Mouse (Mus musculus) limb, embryonic 11.5 days (tissue): ENCODE results near the gene Il7r. TPM values are rescaled to one million over a fixed set of nuclear protein-coding genes. Genes with fewer than 3 reads are reported as not detected.

Experiments
- ATAC-seq: fragments of 200-750 bp; cut with Nextera tagmentation; 2 replicates; pipeline ENCODE4 v1.8.0; 2017; ENCODE audit warnings: low read depth; ENCODE audit not compliant: insufficient number of reproducible peaks, low FRiP score, low TSS enrichment
- DNase-seq: peaks from one replicate; pipeline ENCODE4 v3.0.0-alpha.2; 2015; ENCODE audit warnings: low spot score
- H3K27ac ChIP-seq: fragments of 300-500 bp; sonication (generic); replicated peaks from 2 replicates; pipeline ENCODE4 v1.5.1; 2014; ENCODE audit warnings: low read depth, mild to moderate bottlenecking, low read length
- H3K27me3 ChIP-seq: fragments of 300-500 bp; sonication (generic); 2 replicates; pipeline ENCODE4 v1.6.1; 2014; ENCODE audit warnings: mild to moderate bottlenecking, low read length, mixed read lengths; ENCODE audit not compliant: control insufficient read depth, insufficient read depth
- H3K36me3 ChIP-seq: fragments of 300-500 bp; sonication (generic); 2 replicates; pipeline ENCODE4 v1.6.1; 2014; ENCODE audit warnings: mild to moderate bottlenecking, low read length, moderate library complexity, mixed read lengths; ENCODE audit not compliant: control insufficient read depth, insufficient read depth
- H3K4me1 ChIP-seq: fragments of 300-500 bp; sonication (generic); 2 replicates; pipeline ENCODE4 v1.6.1; 2014; ENCODE audit warnings: low read length, mixed read lengths; ENCODE audit not compliant: control insufficient read depth, insufficient read depth
- H3K4me2 ChIP-seq: fragments of 300-500 bp; sonication (generic); 2 replicates; pipeline ENCODE4 v1.6.1; 2014; ENCODE audit warnings: low read depth, mild to moderate bottlenecking, moderate library complexity; ENCODE audit not compliant: severe bottlenecking
- H3K4me3 ChIP-seq: fragments of 300-500 bp; sonication (generic); 2 replicates; pipeline ENCODE4 v1.5.1; 2014; ENCODE audit warnings: low read depth, low read length
- H3K9ac ChIP-seq: fragments of 300-500 bp; sonication (generic); 2 replicates; pipeline ENCODE4 v1.6.1; 2014; ENCODE audit warnings: mild to moderate bottlenecking, low read length
- H3K9me3 ChIP-seq: fragments of 300-500 bp; sonication (generic); 2 replicates; pipeline ENCODE4 v1.6.1; 2016; ENCODE audit warnings: low read length; ENCODE audit not compliant: control insufficient read depth
- WGBS: fragments of 180-500 bp; shearing (Covaris S2); extraction: QIAGEN DNeasy Blood & Tissue Kit; methylation state at CpG from one replicate; pipeline ENCODE4 v1.1.7; 2014; 5-methylcytosine and 5-hydroxymethylcytosine counted together
- polyA plus RNA-seq: library from polyadenylated mRNA; unstranded; fragments of >200 nt; fragmentation: Nextera tagmentation; extraction: Ambion mirVana; gene quantifications from 2 replicates; pipeline ENCODE4 v1.2.1, GENCODE M21; 2014

Il7r gene
- polyA plus RNA-seq, 1 experiment from 2014 or later = 0.12 TPM

GRCm38 (mm10) chr15:9463521-9464027 lies 66.4 kb downstream of the Il7r start:
- no peak for DNase-seq
- no peak overlapping the region for H3K9ac ChIP-seq
- no peaks in the 10 kb centered on the region for H3K36me3 ChIP-seq

More at GRCm38 (mm10) chr15:9463521-9464027, 66.4 kb downstream of the Il7r start:
- ATAC-seq = no peak
- Histone ChIP-seq H3K4me1 (no peaks in the 10 kb centered on the region), H3K4me2 (no peak overlapping the region), H3K4me3 (no peak overlapping the region), H3K27ac (no peak overlapping the region), H3K27me3 (no peaks in the 10 kb centered on the region), H3K9me3 (no peaks in the 10 kb centered on the region)
- WGBS = 66% methylated on average over 7 of the region's 7 CpGs

Other genes with a start within 250 kb of the Il7r start
- gene Ugt3a2, start 194.6 kb downstream of the Il7r start, polyA plus RNA-seq = not detected in 2 replicates
- 1.1 and 1.2 TPM in 2 replicates for gene Capsl, start 94.1 kb downstream of the Il7r start, polyA plus RNA-seq
- 0.09 and 0.19 TPM in 2 replicates for gene Spef2, start 218.7 kb upstream of the Il7r start, polyA plus RNA-seq